Mouse (Mus musculus) lung, postnatal 0 days (tissue): ENCODE results near the gene Ppp1r9a.

Experiments
- CTCF ChIP-seq: IDR thresholded peaks from 2 replicates; pipeline ENCODE4 v1.5.1; 2016; ENCODE audit warnings: antibody characterized with exemption, mild to moderate bottlenecking
- EP300 ChIP-seq: IDR thresholded peaks from 2 replicates; pipeline ENCODE4 v1.6.1; 2016; ENCODE audit warnings: antibody characterized with exemption, mild to moderate bottlenecking, control low read depth

- TF ChIP-seq CTCF (no peak), EP300 (no peak)
Measured at GRCm38 (mm10) chr6:5134986-5135385, 232.3 kb downstream of the Ppp1r9a start.
